Mouse (Mus musculus): ENCODE data around the gene Etnk2. TPM values are rescaled to one million over a fixed set of nuclear protein-coding genes. Genes with fewer than 3 reads are reported as not detected.
"Not testable (repeated sequence)": the region's sequence is repeated elsewhere in the genome, so short reads cannot be mapped to it uniquely, and the experiment has no call there.

Etnk2 gene
- polyA plus RNA-seq, 1 experiment, result 0.18 TPM

DNA sequence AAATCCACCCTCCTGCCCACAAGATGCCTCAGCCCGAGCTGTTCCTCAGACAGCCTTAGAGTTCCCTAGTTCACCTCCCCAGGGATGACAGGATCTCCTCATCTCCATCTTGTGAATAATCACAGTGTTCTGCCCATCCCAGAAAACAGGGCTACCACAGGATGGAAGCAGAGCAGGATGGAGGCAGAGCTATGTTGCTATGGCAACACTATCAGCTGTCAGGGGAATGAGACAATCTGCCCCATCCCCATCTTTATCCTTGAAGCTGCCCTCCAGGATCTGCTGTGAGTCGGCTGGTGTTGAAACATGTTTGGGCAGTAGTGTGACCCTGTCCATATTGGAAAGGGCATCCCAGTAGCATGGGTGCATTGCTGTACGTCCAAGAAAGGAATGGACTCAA is 32.2 kb upstream of the Etnk2 start:
- H3K36me3 ChIP-seq (ENCODE audit: control insufficient read depth, insufficient read depth, low read length), result no peaks in the 10 kb centered on the region
- no peak for DNase-seq
- no peak overlapping the region for H3K4me3 ChIP-seq (ENCODE audit: control insufficient read depth, insufficient read depth, low read length)
- no peaks in the 10 kb centered on the region for H3K4me1 ChIP-seq (replicated peaks; ENCODE audit: control insufficient read depth, insufficient read depth, low read length)
- H3K27me3 ChIP-seq (ENCODE audit: control insufficient read depth, insufficient read depth, low read length), result peaks cover 7% of the 10 kb centered on the region; the same call in 1 of the 2 replicates
- WGBS, result 87% methylated on average over 3 of the region's 3 CpGs
- TF ChIP-seq CTCF (IDR thresholded peaks at IDR 0.05; ENCODE audit: borderline replicate concordance, control insufficient read depth, extremely low read depth, insufficient read depth, low read length, poor library complexity) (no peak), POLR2A (IDR thresholded peaks at IDR 0.05; ENCODE audit: control insufficient read depth, extremely low read depth, insufficient read depth, low read length, poor library complexity) (no peak)
- H3K27ac ChIP-seq (ENCODE audit: control insufficient read depth, insufficient read depth, low read length), result no peak overlapping the region

DNA sequence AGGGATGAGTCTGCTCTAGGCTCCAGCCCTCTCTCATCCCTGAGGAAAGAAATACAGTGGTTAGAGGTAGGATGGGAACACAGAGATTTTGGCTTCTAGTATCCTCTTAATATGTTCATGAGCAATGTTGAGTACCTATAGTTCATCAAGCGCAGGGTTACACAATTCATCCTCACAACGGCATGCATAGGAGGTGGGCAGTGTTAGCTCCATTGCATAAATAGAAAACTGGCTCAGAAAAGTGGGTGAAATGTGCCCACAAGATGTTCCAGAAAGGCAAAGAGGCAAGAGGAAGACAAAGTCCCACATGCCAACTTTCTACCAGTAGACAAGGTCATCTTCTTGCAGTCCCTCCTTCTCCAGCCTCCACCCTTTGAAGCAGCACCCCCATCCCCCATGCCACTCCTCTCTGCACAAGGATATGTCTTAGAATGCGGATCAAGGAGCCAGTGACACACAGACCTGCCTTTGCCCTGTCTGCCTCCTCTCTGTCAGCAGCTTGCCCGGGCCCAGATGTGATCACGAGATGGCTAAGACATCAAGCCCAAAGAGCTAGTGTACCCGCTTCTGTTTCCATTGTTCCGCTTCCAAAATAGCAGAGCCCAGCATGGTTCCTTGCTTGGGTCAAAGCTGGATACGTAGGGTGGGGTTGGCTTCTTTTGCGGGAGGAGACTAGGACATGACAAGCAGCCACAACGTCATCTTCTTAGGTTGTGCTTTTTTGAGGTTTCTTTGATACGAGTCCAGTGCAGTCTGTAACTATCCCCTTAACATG is 30.5 kb upstream of the Etnk2 start:
- peaks cover 7% of the 10 kb centered on the region; the same call in 1 of the 2 replicates for H3K27me3 ChIP-seq (ENCODE audit: control insufficient read depth, insufficient read depth, low read length)
- no peaks in the 10 kb centered on the region for H3K4me1 ChIP-seq (replicated peaks; ENCODE audit: control insufficient read depth, insufficient read depth, low read length)
- WGBS, result 93% methylated on average over 11 of the region's 11 CpGs
- no peak overlapping the region for H3K4me3 ChIP-seq (ENCODE audit: control insufficient read depth, insufficient read depth, low read length)
- no peak for TF ChIP-seq POLR2A (IDR thresholded peaks at IDR 0.05; ENCODE audit: control insufficient read depth, extremely low read depth, insufficient read depth, low read length, poor library complexity)
- no peak for TF ChIP-seq CTCF (IDR thresholded peaks at IDR 0.05; ENCODE audit: borderline replicate concordance, control insufficient read depth, extremely low read depth, insufficient read depth, low read length, poor library complexity)
- H3K36me3 ChIP-seq (ENCODE audit: control insufficient read depth, insufficient read depth, low read length), result no peaks in the 10 kb centered on the region
- no peak for DNase-seq
- H3K27ac ChIP-seq (ENCODE audit: control insufficient read depth, insufficient read depth, low read length), result no peak overlapping the region

DNA sequence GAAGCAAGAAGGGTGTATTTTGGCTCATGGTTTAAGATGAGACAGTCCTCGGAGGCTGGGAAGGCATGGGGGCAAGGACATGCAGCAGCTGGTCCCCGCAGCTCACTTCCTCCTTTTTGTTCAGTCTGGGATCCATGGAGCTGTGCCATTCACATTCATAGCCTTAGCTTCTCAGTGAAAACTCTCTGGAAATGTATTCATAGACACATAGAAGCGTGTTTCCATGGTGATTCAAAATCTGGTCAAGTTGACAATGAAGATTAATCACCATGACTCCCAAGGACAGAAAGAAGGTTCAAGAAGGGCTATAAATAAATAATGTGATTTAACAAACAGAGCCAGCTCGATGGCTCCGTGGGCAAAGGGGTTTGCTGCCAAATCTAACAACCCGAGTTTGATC is 29.4 kb upstream of the Etnk2 start:
- 94% methylated on average over 6 of the region's 6 CpGs for WGBS
- H3K27ac ChIP-seq (ENCODE audit: control insufficient read depth, insufficient read depth, low read length), result no peak overlapping the region
- no peak for TF ChIP-seq POLR2A (IDR thresholded peaks at IDR 0.05; ENCODE audit: control insufficient read depth, extremely low read depth, insufficient read depth, low read length, poor library complexity)
- no peak for TF ChIP-seq CTCF (IDR thresholded peaks at IDR 0.05; ENCODE audit: borderline replicate concordance, control insufficient read depth, extremely low read depth, insufficient read depth, low read length, poor library complexity)

DNA sequence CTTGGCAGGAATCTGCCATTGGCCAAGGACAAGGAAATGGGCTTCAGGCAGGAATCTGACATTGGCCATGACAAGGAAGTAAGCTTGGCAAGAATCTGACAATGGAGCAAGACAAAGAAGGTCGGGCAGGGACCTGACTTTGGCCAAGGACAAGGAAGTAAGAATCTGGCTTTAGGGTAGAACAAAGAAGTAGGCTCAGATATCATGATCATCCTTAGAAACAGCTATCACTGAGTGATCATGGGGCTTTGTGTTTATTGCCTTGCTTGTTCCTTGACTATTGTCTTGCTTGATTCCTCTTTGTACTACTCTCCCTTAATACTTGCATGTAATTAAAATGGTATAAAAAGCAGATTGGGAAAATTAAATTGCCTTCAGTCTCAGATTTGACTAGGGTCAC is 23.0 kb upstream of the Etnk2 start:
- not testable (repeated sequence) for H3K36me3 ChIP-seq (ENCODE audit: control insufficient read depth, insufficient read depth, low read length); DNase-seq; H3K27ac ChIP-seq (ENCODE audit: control insufficient read depth, insufficient read depth, low read length); H3K4me1 ChIP-seq (replicated peaks; ENCODE audit: control insufficient read depth, insufficient read depth, low read length); H3K27me3 ChIP-seq (ENCODE audit: control insufficient read depth, insufficient read depth, low read length); H3K4me3 ChIP-seq (ENCODE audit: control insufficient read depth, insufficient read depth, low read length)
- 63% methylated on average over 1 of the region's 1 CpGs for WGBS

More for the DNA sequence above, 29.4 kb upstream of the Etnk2 start:
- Histone ChIP-seq H3K27me3 (ENCODE audit: control insufficient read depth, insufficient read depth, low read length) (peaks cover 5% of the 10 kb centered on the region; the same call in 1 of the 2 replicates), H3K36me3 (ENCODE audit: control insufficient read depth, insufficient read depth, low read length) (no peaks in the 10 kb centered on the region), H3K4me3 (ENCODE audit: control insufficient read depth, insufficient read depth, low read length) (no peak overlapping the region), H3K4me1 (replicated peaks; ENCODE audit: control insufficient read depth, insufficient read depth, low read length) (no peaks in the 10 kb centered on the region)
- no peak for DNase-seq

DNA sequence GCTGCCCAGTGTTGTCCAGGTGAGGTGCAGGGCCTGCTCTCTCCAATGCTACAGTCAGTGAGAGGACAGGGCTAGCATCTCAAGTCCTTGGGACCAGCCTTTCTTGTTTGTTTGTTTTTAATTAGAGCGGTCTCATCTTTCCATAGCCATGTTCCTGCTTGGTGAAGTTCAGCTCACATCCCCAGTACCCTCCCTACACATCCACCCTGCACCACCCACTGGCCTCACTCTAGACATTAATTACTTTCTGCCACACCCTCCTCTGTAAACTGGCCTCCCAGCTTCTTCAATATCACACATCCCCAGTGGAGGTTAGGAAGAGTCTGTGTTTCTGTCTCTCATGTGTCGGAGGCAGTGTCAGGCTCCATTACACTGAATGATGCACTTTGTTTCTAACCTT is 19.0 kb upstream of the Etnk2 start:
- TF ChIP-seq POLR2A (IDR thresholded peaks at IDR 0.05; ENCODE audit: control insufficient read depth, extremely low read depth, insufficient read depth, low read length, poor library complexity), result no peak
- TF ChIP-seq CTCF (IDR thresholded peaks at IDR 0.05; ENCODE audit: borderline replicate concordance, control insufficient read depth, extremely low read depth, insufficient read depth, low read length, poor library complexity), result no peak
- Histone ChIP-seq H3K27me3 (ENCODE audit: control insufficient read depth, insufficient read depth, low read length) (no peaks in the 10 kb centered on the region), H3K4me1 (replicated peaks; ENCODE audit: control insufficient read depth, insufficient read depth, low read length) (no peaks in the 10 kb centered on the region), H3K27ac (ENCODE audit: control insufficient read depth, insufficient read depth, low read length) (no peak overlapping the region), H3K36me3 (ENCODE audit: control insufficient read depth, insufficient read depth, low read length) (no peaks in the 10 kb centered on the region), H3K4me3 (ENCODE audit: control insufficient read depth, insufficient read depth, low read length) (no peak overlapping the region)
- WGBS, result 98% methylated on average over 2 of the region's 2 CpGs
- DNase-seq, result no peak

DNA sequence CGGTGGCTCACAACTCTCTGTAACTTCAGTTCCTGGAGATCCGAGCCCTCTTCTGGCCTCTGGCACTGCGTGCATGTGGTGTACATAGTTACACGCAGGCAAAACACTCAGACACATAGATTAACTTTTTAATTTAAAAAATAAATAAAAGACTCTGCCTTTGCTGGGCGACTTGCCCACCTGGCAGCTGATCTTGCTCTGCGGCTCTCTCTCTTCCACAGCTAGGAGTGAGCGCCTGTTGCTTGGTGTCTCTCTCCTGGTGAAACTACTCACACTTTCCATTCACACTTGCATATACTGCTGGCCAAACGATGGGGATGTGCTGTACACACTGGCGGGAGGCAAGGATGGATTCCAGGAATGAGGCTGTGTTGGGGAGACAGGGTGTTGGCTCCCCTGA is 16.8 kb upstream of the Etnk2 start:
- no peak overlapping the region for H3K4me3 ChIP-seq (ENCODE audit: control insufficient read depth, insufficient read depth, low read length)
- WGBS, result 92% methylated on average over 9 of the region's 9 CpGs
- no peak for DNase-seq
- H3K27ac ChIP-seq (ENCODE audit: control insufficient read depth, insufficient read depth, low read length), result no peak overlapping the region
- no peak for TF ChIP-seq POLR2A (IDR thresholded peaks at IDR 0.05; ENCODE audit: control insufficient read depth, extremely low read depth, insufficient read depth, low read length, poor library complexity)
- TF ChIP-seq CTCF (IDR thresholded peaks at IDR 0.05; ENCODE audit: borderline replicate concordance, control insufficient read depth, extremely low read depth, insufficient read depth, low read length, poor library complexity), result no peak
- no peaks in the 10 kb centered on the region for H3K4me1 ChIP-seq (replicated peaks; ENCODE audit: control insufficient read depth, insufficient read depth, low read length)
- H3K27me3 ChIP-seq (ENCODE audit: control insufficient read depth, insufficient read depth, low read length), result no peaks in the 10 kb centered on the region
- H3K36me3 ChIP-seq (ENCODE audit: control insufficient read depth, insufficient read depth, low read length), result no peaks in the 10 kb centered on the region

DNA sequence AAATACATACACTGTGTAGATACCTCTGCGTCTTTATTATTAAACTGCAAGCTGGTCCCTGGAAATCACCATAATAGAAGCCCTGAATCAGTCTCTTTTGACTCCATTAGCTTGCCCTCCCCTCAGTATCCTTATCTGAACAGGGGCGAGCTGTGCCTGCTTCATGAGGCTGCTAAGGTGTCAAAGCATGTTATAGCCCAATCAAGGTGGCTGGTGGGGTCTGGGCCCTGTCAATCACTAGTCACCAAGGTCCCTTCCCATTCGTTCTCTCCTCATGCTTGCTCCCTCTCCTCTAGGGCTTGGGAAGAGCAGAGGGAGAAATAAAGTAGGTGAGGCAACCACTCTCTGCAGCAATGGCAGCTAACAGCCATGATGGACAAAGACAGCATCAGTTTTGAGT is 16.1 kb upstream of the Etnk2 start:
- H3K4me1 ChIP-seq (replicated peaks; ENCODE audit: control insufficient read depth, insufficient read depth, low read length), result no peaks in the 10 kb centered on the region; the same call in 1 of the 2 replicates
- 91% methylated on average over 3 of the region's 3 CpGs for WGBS
- no peak overlapping the region for H3K27ac ChIP-seq (ENCODE audit: control insufficient read depth, insufficient read depth, low read length)
- no peaks in the 10 kb centered on the region for H3K27me3 ChIP-seq (ENCODE audit: control insufficient read depth, insufficient read depth, low read length)
- no peaks in the 10 kb centered on the region for H3K36me3 ChIP-seq (ENCODE audit: control insufficient read depth, insufficient read depth, low read length)
- no peak for TF ChIP-seq CTCF (IDR thresholded peaks at IDR 0.05; ENCODE audit: borderline replicate concordance, control insufficient read depth, extremely low read depth, insufficient read depth, low read length, poor library complexity)
- no peak for TF ChIP-seq POLR2A (IDR thresholded peaks at IDR 0.05; ENCODE audit: control insufficient read depth, extremely low read depth, insufficient read depth, low read length, poor library complexity)
- no peak overlapping the region for H3K4me3 ChIP-seq (ENCODE audit: control insufficient read depth, insufficient read depth, low read length)
- no peak for DNase-seq

Measured in thymus, adult 2 months (tissue).